Mouse (Mus musculus) T-cell, adult 66 days (primary cell): ENCODE results near the gene Pitpnc1. TPM values are rescaled to one million over a fixed set of nuclear protein-coding genes. Genes with fewer than 3 reads are reported as not detected.

Source experiments
- total RNA-seq, 2 experiments: library from RNA; stranded (reverse); gene quantifications; 3 replicates in 1 of 2; 4 replicates in 1 of 2; pipeline ENCODE4 v1.2.4; 2023

The Pitpnc1 gene
- total RNA-seq = 100 to 1,000 TPM; 149 to 172 TPM

DNA sequence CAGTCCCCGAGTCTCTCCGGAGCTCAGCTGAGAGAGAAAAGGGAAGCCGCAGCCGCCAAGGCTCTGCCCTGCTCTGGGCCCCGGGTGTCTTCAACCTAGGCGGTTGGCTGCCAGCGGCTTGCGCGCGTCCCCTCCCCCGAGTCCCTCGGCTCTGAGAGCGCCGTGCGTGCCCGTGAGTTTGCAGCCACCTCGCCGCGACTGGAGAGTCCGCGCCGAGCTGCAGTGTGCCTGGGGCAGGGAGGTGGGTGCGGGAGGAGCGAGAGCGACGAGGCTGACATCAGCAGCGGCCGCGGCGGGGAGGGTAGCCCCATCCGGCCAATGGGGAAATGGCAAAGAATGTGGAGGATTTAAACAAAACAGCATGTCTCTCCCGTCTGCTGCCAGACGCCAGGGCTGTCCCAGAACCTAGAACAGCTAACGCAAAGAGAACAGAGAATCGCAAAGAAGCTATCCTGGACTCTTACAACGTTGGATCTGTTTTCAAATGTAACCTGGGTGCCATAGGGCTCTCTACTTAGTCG is at the start of gene Pitpnc1:
Pitpnc1 (minus strand) TSS at position 179 of the 521 bp plus-strand sequence.

GRCm38 (mm10) chr11:107479053-107479861 is 8.8 kb upstream of the Pitpnc1 start, which contains the start of gene Psmd12:
Gene Psmd12 (plus strand): TSS chr11:107479484.

DNA sequence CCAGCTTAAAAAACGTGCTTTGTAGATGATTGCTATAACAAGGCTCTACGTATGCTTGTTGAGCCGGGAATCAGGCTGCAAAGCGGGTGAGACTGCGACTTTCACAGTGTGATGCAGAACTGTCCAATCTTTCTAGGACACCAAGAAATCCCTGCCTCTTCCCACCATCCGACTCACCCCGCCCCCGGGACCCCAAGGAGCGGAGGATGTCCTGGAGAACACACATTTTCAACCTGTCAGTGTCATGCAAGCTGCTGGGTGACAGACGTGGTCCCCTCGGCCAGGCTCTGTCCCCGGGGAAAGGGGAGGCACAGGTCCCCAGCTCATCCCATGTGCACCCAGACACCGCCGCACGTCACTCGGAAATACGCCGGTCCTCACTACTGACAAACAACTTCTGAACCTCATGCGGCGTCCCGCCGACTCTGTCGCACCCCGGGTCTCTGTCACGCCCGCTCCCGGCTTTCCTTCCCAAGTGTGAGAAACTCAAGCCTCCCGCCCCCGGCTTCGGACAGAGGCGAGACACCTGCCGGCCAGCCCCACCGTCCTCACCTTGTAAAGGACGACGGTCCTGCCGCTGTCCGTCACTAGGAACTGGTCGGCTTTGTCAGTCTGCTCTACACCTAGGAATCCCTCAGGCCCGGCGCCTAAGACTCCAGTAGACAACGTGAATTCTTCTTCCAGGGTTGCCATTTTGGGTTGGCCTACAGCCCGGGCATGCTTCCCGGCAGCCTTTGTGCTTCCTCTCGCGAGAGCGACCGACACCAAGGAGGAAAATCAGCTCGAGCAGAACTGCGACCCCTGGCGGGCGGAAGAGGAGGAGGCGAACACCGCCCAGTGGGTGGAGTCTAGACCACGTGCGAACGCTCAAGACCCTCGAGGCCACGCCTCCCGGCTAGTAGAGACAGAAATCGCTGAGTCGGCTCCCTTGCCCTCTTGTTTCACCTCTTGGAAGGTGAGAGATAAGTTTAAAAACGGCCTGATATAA is 281.6 kb downstream of the Pitpnc1 start, which contains the start of gene Nol11:
Nol11 (minus strand) TSS at position 817 of the 988 bp plus-strand sequence.

Other genes starting within 250 kb of the Pitpnc1 start
- gene Psmd12, start 8.8 kb upstream of the Pitpnc1 start, total RNA-seq = 10 to 100 TPM; 42.7 to 51.1 TPM
- gene Helz, start 77.2 kb upstream of the Pitpnc1 start, total RNA-seq = 10 to 100 TPM; 81.4 to 87.7 TPM
- gene Cacng1, start 245.8 kb upstream of the Pitpnc1 start, total RNA-seq = not detected